Mouse (Mus musculus) layer of hippocampus, adult 8-10 months (tissue): ENCODE results near the gene Tnfrsf21. TPM values are rescaled to one million over a fixed set of nuclear protein-coding genes. Genes with fewer than 3 reads are reported as not detected.

ENCODE experiments used
- DNase-seq, 2 experiments: peaks; one replicate each; pipeline ENCODE4 v3.0.0; 2022; ENCODE audit warnings: low spot score in 2 of 2
- total RNA-seq, 4 experiments: library from RNA; stranded (reverse); gene quantifications; 2 replicates each; pipeline ENCODE4 v1.2.4; 2022

The Tnfrsf21 gene
- total RNA-seq, 4 experiments from 2014 or later: 113 to 125 (median 118) TPM

DNA sequence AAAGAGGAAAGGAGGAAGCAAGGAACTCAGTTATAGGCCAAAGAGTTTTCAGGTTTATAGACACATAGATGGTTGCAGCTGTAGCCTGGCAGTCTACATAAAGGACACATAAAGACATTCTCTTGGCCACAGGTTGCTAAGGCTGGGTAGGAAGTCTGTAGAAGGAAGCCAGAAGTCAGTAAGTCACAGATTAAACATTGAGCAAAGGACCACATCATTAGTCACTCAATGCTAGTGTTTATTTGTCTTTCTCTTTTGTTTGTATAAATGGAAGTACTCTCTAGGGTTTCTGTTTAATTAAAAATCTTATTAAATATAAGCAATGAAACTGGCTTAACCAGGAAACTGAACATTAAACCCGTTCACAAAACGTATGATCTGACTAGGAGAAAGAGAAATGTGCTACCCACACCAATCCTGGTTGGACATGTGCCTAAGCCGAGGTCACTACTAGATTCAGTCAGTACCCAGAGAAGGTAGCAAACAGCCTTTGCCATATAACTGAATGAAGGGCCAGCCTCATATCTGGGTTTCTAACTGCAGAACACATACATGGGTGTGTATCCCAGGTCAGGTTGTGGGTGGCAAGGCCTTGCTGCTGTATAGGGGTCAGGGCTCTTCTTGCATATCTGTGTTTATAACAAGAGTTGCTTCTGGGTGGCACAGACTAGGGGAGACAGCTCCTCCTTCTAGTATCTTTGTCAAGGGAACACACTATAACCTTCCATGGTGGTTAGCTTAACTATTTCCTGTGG lies 113.9 kb downstream of the Tnfrsf21 start:
- no peak for DNase-seq

DNA sequence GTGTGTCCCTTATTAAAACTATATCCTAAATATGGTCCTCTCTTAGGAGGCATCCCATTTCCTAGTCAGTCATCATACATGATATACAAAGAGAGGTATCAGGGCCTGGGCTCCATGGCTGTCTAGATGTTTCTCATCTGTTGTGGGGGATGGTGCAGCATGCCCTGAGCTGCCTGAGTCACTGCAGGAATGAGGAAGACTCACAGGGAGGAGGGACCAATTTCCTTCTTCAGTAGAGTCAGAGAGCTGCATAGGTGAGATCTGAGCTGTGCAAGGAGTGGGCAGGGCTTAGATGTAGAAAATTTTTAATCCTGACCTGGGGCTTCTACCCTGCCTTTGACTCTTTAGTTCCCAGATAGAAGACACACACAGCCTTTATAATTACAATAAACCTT lies 114.5 kb downstream of the Tnfrsf21 start:
- DNase-seq: no peak

DNA sequence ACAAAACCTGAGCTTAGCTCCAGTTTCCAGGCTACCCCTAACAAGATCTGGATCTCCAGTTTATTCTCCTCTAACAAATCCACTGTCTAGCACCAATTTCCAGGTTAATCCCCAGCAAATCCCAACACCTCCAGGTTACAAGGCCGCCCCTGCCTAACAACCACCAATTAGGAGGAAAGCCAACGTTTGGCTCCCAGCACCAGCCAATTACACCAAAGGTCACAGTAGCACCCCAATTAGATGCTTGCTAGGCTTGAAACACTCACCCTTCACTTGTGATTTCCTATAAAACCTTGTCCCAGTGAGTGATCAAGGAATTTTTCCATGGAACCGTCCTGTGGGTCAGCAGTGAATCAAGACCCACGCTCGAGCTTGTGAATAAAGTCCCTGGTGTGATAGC lies 116.1 kb downstream of the Tnfrsf21 start:
- DNase-seq: no peak

DNA sequence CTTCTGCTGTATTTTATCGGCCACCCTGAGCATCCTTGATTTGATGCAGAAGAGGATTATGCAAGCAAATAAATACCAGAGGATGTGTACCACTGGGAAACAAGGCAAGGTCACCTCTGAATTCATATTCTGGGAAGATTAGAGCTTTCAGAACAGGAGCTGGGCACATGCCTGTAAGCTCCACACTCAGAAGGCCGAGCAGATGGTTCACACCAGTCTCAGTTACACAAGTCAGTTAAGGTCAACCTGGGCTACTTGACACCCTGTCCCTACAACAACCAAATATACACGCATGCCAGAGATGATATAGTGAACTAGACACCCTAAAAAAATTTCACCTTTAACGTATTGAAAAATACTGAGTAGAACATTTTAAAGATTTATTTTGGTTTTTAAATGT lies 116.8 kb downstream of the Tnfrsf21 start:
- DNase-seq: no peak

DNA sequence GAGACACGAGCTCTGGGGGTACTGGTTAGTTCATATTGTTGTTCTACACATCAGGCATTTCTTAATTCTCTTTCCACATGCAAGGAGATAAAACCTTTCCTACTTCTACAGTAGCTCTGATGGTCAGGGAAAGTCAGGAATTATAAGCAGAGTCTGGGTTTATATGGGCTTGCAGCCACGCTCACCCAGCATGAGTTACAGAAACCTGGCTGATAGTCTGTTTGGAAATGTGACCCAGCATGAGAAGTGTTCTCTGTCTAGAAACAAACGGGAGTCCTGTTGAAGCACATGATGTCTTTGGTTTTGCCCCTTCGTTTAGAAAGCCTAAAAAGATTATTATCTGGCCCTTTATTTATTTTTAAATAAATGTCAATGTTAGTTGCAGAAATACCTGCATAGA lies 118.6 kb downstream of the Tnfrsf21 start:
- no peak for DNase-seq

DNA sequence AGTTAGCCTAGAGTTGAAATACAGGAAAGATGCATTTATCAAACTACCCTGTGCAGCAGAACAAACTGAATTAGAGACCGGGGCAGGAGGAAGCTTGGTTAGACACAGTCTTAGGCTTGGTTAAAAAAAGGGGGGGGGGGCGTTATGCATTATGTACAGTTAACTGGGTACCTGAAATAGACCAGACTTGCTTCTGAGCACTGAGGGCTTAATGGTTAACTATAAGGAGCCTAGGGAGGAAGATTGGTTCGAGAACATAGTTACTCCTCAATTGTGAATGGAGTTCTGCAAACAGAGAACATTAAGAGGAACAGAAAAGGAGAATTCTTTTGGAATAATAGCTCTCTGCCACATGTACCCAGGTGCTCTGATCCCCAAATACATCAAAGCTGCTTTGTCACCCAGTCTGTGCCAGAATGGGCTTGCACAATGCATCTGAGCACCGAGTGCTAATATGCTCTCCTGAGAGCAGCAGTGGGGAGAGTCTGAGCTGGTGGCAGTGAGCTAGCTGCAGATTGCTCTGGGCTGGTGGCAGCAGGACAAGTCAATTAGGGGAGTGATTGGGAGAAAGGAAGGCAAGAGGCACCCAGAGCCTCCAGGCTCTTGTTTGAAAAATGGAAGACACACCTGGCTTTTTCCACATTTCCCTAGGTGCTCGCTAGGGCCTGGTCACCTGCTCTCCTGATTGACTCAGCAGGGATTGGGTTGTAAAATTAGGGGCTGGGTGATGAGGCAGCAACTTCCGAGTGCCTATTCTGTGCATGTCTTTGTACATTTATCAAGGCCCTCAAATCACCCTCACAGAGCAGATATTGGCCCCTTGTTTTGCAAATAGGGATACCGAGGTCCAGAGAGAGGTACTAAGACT lies 119.3 kb downstream of the Tnfrsf21 start:
- no peak for DNase-seq

DNA sequence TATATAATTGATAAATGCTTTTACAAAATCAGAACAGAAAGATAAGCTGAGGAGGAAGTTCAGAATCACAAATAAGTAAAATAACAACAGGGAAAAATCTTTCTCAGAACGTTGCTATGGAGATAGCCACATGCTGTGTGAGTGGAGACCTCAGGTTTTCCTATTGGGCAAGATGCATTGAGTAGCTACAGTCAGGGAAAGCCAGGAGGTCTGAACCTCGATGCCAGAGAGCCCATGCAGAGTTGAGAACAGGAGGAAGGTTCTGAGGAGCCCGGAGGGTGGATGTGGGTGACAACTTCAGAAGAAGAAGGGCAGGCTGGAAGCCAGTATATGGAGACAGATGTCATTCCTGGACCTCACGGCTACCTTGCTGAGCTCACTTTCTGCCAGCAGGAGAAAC lies 120.4 kb downstream of the Tnfrsf21 start:
- no peak for DNase-seq

DNA sequence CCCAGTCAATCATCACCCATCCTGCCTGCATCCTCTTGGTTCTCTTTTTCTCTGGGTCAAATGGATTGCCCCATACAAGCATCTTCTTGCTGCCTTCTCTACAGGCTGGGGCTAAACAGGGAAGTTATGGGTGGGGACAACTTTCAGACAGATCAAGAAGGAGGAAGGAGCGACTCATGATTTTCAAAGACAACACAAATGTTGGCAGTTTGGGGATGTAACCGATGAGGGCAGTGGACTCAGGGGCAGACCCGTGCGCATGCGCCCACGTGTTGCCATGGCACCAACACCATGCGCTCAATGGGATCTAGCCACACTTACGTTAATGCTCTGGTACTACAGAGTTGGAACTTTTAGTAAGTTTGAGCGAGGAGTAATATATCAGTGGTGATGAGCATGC lies 121.5 kb downstream of the Tnfrsf21 start:
- no peak for DNase-seq

DNA sequence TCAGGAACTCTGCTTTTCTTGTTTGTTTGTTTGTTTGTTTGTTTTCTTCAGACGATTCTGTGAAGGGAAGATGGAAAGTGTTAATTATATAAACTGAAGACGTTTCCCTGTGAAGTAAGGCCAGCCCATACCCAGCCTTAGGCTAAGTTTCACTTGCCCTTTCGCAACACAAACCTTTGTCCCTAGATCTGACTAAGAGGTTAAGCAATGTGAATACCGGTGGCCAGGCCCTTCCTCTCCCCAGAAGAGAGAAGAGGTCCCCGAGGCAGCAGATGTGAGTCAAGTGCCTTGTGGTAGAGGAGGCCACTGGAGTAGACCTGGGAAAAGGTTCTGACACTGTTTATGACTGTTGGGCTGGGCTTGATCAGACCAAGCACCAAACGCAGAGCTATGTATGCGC lies 122.0 kb downstream of the Tnfrsf21 start:
- no peak for DNase-seq

Other genes starting within 250 kb of the Tnfrsf21 start
- 10 to 100 TPM; 18.9 to 26.5 (median 24.4) TPM for gene Cd2ap, start 139.9 kb upstream of the Tnfrsf21 start, total RNA-seq